ENCODE assay signal across 12 mouse cellular contexts in the genomic region with DNA sequence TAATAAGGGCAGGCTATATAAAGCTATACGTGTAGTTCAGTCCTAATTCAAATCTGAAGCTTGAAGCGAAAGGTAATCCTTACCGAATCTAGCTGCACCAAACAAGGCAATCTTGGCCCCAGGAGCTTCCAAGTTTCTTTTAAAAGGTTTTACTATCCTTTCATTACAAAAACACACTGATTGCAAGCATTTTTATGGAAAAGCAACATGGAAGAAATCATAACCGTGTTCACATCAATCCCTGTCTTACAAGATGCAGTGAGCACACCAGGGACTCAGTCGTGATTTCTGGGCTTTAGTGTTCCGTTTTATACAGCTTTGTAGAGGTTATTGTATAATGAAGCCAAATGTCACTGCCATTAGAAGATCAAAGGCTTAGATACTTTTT.
"Had no signal": no experiment of that assay in that cellular context is flagged by ENCODE, and none has a peak within 500 bp of the region (broad histone marks: within the 10 kb centered on the region; RNA-seq: fewer than 3 reads in every experiment).

No protein-coding gene starts in this region.

- DNase-seq: kidney, postnatal 10 days; kidney, postnatal 4 days; left cerebral cortex, postnatal 4 days; liver, embryonic 13.5 days; lung, adult 18-20 months; right cerebral cortex, adult 18-20 months; right cerebral cortex, postnatal 25 days; thymus, postnatal 36 days had no signal

- H3K9me3 ChIP-seq: limb, embryonic 13.5 days; liver, embryonic 13.5 days; midbrain, embryonic 13.5 days; neural tube, embryonic 15.5 days had no signal

- ATAC-seq: midbrain, embryonic 13.5 days had no signal

- H3K4me2 ChIP-seq: limb, embryonic 13.5 days; liver, embryonic 13.5 days; midbrain, embryonic 13.5 days; neural tube, embryonic 15.5 days had no signal

- H3K27ac ChIP-seq: limb, embryonic 13.5 days; midbrain, embryonic 13.5 days; neural tube, embryonic 15.5 days had no signal

- H3K36me3 ChIP-seq: limb, embryonic 13.5 days; liver, embryonic 13.5 days; midbrain, embryonic 13.5 days; neural tube, embryonic 15.5 days had no signal

- H3K4me3 ChIP-seq: limb, embryonic 13.5 days; liver, embryonic 13.5 days; midbrain, embryonic 13.5 days; myocyte; neural tube, embryonic 15.5 days had no signal

- H3K4me1 ChIP-seq: limb, embryonic 13.5 days; midbrain, embryonic 13.5 days; neural tube, embryonic 15.5 days had no signal

- H3K9ac ChIP-seq: limb, embryonic 13.5 days; liver, embryonic 13.5 days; midbrain, embryonic 13.5 days; neural tube, embryonic 15.5 days had no signal

- H3K27me3 ChIP-seq: limb, embryonic 13.5 days; liver, embryonic 13.5 days; midbrain, embryonic 13.5 days; neural tube, embryonic 15.5 days had no signal
